Mouse (Mus musculus) limb, embryonic 12.5 days (tissue): ENCODE results near the gene Tmem120a. TPM values are rescaled to one million over a fixed set of nuclear protein-coding genes. Genes with fewer than 3 reads are reported as not detected.

Experiments used
- ATAC-seq: fragments of 200-750 bp; cut with Nextera tagmentation; 2 replicates; pipeline ENCODE4 v1.8.0; 2017; ENCODE audit warnings: low read depth, moderate TSS enrichment; ENCODE audit not compliant: insufficient number of reproducible peaks, insufficient read depth, low FRiP score, low TSS enrichment
- H3K27ac ChIP-seq: fragments of 300-500 bp; sonication (generic); 2 replicates; pipeline ENCODE4 v1.5.1; 2016; ENCODE audit warnings: mild to moderate bottlenecking, moderate library complexity
- H3K27me3 ChIP-seq: fragments of 300-500 bp; sonication (generic); 2 replicates; pipeline ENCODE4 v1.6.1; 2016; ENCODE audit warnings: mild to moderate bottlenecking, moderate library complexity
- H3K36me3 ChIP-seq: fragments of 300-500 bp; sonication (generic); 2 replicates; pipeline ENCODE4 v1.6.1; 2016; ENCODE audit warnings: mild to moderate bottlenecking, moderate library complexity
- H3K4me1 ChIP-seq: fragments of 300-500 bp; sonication (generic); replicated peaks from 2 replicates; pipeline ENCODE4 v1.6.1; 2016
- H3K4me2 ChIP-seq: fragments of 300-500 bp; sonication (generic); 2 replicates; pipeline ENCODE4 v1.6.1; 2016; ENCODE audit warnings: mild to moderate bottlenecking, moderate library complexity
- H3K4me3 ChIP-seq: fragments of 300-500 bp; sonication (generic); replicated peaks from 2 replicates; pipeline ENCODE4 v1.5.1; 2016; ENCODE audit warnings: mild to moderate bottlenecking
- H3K9ac ChIP-seq: fragments of 300-500 bp; sonication (generic); replicated peaks from 2 replicates; pipeline ENCODE4 v1.6.1; 2016; ENCODE audit warnings: mild to moderate bottlenecking, moderate library complexity
- H3K9me3 ChIP-seq: fragments of 300-500 bp; sonication (generic); 2 replicates; pipeline ENCODE4 v1.6.1; 2016; ENCODE audit warnings: mild to moderate bottlenecking, moderate library complexity
- WGBS: fragments of 180-500 bp; shearing (Covaris S2); methylation state at CpG from one replicate; pipeline ENCODE4 v1.1.7; 2016; 5-methylcytosine and 5-hydroxymethylcytosine counted together
- polyA plus RNA-seq: library from polyadenylated mRNA; unstranded; fragments of >200 nt; fragmentation: Nextera tagmentation; extraction: Ambion mirVana; gene quantifications from 2 replicates; pipeline ENCODE4 v1.2.1, GENCODE M21; 2016

Tmem120a gene
- polyA plus RNA-seq, 1 experiment from 2014 or later: 52.5 TPM

DNA sequence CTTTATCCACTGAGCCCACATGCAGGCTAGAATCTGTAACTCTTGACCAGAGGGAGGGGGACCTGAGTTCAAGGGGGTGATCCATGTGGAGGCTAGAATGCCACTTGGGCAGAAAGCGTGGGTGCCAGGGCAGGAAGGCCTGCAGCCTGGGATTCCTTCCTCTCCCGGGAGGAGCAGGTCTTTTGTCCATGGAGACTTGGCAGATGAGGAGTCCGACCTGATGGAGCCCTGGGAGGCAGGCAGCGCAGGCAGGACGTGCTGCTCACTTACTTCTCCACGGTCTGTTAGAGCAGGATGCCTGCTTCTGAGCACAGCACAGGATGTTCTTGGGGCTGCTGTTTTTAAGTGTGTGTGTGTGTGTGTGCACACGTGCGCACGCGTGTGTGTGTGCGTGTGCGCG, 37.2 kb downstream of the Tmem120a start:
- Histone ChIP-seq H3K9me3 (no peaks in the 10 kb centered on the region), H3K36me3 (peaks cover 57% of the 10 kb centered on the region)

DNA sequence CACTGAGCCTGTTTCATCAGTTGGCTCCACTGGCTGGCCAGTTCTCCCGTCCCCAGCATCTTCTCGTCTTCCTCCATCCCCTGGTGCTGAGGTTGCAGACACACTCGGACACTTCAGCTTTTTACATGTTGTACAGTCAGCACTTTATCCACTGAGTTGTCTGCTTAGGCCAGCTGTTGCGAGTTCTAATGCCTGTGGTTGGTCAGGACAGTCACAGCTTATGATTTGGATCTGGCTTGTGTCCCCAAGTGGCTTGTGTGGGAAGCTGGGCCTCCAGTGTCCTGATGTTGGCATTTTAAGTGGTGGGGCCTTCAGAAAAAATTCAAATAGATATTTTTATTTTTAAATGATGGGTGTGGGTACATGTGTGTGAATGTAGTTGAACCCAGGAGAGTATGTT, 38.9 kb downstream of the Tmem120a start:
- Histone ChIP-seq H3K4me2 (no peak overlapping the region), H3K27me3 (no peaks in the 10 kb centered on the region), H3K4me1 (no peaks in the 10 kb centered on the region), H3K36me3 (peaks cover 63% of the 10 kb centered on the region), H3K27ac (no peak overlapping the region), H3K9ac (no peak overlapping the region), H3K4me3 (no peak overlapping the region), H3K9me3 (no peaks in the 10 kb centered on the region)
- no peak for ATAC-seq
- WGBS: 94% methylated on average over 4 of the region's 4 CpGs

More for the DNA sequence above, 37.2 kb downstream of the Tmem120a start:
- Histone ChIP-seq H3K4me1 (no peaks in the 10 kb centered on the region), H3K27ac (no peak overlapping the region), H3K9ac (no peak overlapping the region), H3K4me3 (no peak overlapping the region), H3K4me2 (no peak overlapping the region), H3K27me3 (no peaks in the 10 kb centered on the region)
- 96% methylated on average over 13 of the region's 13 CpGs for WGBS
- ATAC-seq: no peak

DNA sequence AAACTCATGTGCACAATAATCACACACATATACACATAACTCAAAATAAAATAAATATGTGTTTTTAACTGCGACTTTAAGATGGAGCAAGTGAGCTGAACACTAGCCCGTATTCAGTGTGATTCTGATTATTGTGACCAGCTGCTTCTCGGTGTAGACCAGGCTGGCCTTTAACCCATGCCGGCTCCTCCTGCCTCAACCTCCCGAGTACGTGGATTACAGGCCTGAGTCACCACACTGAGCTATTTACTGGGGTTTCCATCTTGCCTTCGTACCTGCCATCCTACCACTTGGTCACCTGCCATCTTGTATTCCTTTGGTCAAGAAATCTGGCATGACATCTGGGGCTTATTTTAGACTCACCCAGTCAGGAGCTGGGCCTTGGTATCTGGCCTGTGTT, 40.8 kb downstream of the Tmem120a start:
- H3K27me3 ChIP-seq: no peaks in the 10 kb centered on the region
- H3K4me3 ChIP-seq: no peak overlapping the region
- no peaks in the 10 kb centered on the region for H3K4me1 ChIP-seq
- no peak overlapping the region for H3K4me2 ChIP-seq
- ATAC-seq: no peak
- 92% methylated on average over 7 of the region's 7 CpGs for WGBS
- H3K36me3 ChIP-seq: peaks cover 70% of the 10 kb centered on the region
- no peaks in the 10 kb centered on the region for H3K9me3 ChIP-seq
- no peak overlapping the region for H3K27ac ChIP-seq
- H3K9ac ChIP-seq: no peak overlapping the region

DNA sequence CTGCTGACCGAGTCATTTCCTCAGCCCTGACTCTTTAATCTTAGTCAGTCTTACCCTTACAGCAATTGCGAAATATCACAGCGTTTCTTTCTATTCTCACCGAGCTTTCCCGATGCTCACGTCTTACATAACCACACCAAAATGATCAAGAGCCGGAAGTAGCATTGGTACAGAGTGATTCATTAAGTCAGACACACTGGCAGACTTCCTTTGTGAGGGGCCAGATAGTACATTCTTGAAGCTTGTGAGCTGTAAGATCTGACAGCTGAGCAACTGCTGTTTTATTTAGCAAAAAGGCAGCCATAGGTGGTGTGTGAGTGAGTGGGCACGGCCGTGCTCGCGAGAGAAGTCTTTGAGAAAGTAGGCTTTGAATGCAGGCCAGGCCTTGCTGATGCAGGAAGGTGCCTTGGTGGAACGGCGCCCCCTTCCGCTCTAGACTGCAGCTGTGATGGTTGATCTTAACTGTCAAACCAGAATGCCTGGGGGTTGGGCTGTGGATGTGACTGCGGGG, 41.5 kb downstream of the Tmem120a start:
- Histone ChIP-seq H3K4me2 (no peak overlapping the region), H3K4me3 (no peak overlapping the region), H3K27me3 (no peaks in the 10 kb centered on the region), H3K9me3 (no peaks in the 10 kb centered on the region), H3K9ac (no peak overlapping the region), H3K27ac (no peak overlapping the region), H3K36me3 (peaks cover 66% of the 10 kb centered on the region), H3K4me1 (no peaks in the 10 kb centered on the region)
- WGBS: 85% methylated on average over 15 of the region's 15 CpGs
- no peak for ATAC-seq

DNA sequence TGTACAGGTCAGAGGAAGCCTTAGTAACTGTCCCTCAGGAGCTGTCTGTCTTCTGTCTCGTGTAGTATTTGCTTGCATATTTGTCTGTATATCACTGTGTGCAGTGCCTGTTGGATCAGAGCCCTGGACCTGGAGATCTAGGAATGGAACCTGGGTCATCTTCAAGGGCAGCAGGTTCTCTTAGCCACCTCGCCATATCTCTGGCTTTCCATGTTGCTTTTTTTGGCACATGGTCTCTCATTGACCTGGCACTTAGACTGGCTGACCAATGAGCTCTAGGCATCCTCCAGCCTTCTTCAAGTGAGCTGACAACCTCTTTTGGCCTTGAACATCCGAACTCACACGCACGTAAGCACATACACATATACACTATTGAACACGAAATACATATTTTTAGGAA, 42.1 kb downstream of the Tmem120a start:
- 93% methylated on average over 6 of the region's 6 CpGs for WGBS
- no peak for ATAC-seq
- no peak overlapping the region for H3K27ac ChIP-seq
- no peak overlapping the region for H3K4me3 ChIP-seq
- H3K4me2 ChIP-seq: no peak overlapping the region
- H3K4me1 ChIP-seq: no peaks in the 10 kb centered on the region
- no peaks in the 10 kb centered on the region for H3K27me3 ChIP-seq
- no peaks in the 10 kb centered on the region for H3K9me3 ChIP-seq
- H3K9ac ChIP-seq: no peak overlapping the region
- H3K36me3 ChIP-seq: peaks cover 61% of the 10 kb centered on the region

DNA sequence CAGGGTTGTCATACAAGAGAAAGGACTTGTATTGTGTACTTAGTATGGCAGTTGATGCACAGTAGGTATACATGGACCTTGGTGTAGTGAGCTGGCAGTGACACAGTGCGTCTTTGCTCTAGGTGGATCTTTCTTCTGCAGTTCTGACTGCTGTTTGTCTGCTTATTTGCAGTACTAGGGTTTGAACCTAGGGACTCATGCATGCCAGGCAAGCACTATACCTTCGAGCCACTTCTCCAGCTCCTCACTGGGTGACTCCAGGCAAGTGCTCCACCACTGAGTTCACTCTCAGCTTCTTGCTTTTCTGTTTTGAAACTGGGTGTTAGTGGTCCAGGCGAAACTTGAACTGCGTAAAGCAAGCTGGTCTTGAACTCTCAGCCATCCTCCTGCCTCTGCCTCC, 42.6 kb downstream of the Tmem120a start:
- WGBS: 95% methylated on average over 4 of the region's 4 CpGs
- Histone ChIP-seq H3K4me1 (no peaks in the 10 kb centered on the region), H3K27me3 (no peaks in the 10 kb centered on the region), H3K27ac (no peak overlapping the region), H3K4me3 (no peak overlapping the region), H3K4me2 (no peak overlapping the region), H3K36me3 (peaks cover 55% of the 10 kb centered on the region), H3K9ac (no peak overlapping the region), H3K9me3 (no peaks in the 10 kb centered on the region)
- ATAC-seq: no peak

DNA sequence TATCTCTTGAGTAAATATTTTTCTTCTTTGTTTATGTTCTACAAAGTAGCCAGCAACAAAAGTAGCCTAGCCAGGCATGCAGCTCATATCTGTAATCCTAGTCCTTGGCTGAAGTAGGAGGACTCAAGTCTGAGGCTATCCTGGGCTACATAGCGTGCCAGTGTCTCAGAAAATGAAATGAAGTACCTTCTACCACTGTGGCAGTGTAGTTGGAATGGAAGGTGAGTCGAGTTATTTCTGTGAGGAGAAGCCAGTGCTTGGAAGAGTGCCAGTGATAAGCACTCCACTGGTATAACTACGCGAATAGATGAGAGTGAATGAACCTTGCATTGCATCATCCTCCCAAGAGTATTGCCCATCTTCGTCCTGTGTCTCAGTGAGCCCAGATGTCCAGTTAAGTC, 46.5 kb downstream of the Tmem120a start:
- H3K27me3 ChIP-seq: no peaks in the 10 kb centered on the region
- H3K4me1 ChIP-seq: peaks cover 12% of the 10 kb centered on the region
- no peak overlapping the region for H3K4me3 ChIP-seq
- H3K36me3 ChIP-seq: peaks cover 39% of the 10 kb centered on the region
- no peak overlapping the region for H3K4me2 ChIP-seq
- WGBS: 91% methylated on average over 5 of the region's 5 CpGs
- no peaks in the 10 kb centered on the region for H3K9me3 ChIP-seq
- H3K9ac ChIP-seq: no peak overlapping the region
- ATAC-seq: no peak
- no peak overlapping the region for H3K27ac ChIP-seq

DNA sequence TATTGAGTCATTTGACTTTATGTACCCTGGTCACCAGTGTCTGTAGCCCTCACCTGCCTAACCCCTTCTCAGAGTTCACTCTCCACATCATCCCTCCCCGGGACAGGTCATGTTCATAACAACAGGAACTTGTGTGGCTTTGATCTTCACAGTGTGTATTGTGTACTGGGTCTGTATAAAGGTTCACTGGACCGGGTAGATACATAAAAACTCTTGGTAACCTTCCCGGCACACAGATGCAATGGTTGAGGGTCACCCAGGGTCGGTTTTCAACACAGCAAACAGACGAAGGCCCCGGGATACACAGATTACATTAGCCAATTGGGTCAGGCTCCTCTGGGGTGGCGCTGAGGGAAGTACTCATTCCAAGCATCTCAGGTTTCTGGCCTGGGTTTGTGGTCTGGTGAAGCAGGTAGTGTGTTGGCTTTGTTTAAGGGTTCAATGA, 48.9 kb downstream of the Tmem120a start:
- no peak for ATAC-seq

DNA sequence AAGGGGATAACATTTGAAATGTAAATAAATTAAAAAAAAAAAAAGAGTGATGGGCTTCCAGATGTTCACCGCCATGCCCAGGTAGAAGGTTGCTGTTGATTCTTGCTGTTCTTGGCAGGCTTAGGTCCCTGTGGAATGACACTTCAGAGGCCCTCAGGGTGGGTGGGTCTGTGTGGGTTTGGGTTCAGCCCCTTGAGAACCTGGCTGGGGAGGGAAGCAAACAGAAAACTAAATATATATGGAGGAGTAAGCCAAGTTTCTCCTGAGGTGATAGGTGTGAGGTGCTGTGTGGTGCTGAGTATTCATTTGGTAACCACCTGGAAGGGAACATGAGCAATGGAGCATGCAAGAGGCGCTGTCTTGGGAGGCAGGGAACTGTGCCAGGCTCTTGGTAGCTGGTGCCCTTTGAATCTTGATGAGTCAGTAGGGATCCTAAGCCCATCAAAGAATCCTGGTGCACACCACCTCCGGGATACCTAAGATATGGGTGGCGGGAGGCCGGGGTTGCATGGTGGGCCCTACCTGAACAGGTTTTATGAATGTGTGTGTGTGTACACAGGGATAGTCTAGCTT, 50.9 kb downstream of the Tmem120a start:
- H3K9me3 ChIP-seq: no peaks in the 10 kb centered on the region
- H3K27me3 ChIP-seq: no peaks in the 10 kb centered on the region
- WGBS: 98% methylated on average over 5 of the region's 5 CpGs
- no peak overlapping the region for H3K4me2 ChIP-seq
- peaks cover 23% of the 10 kb centered on the region for H3K4me1 ChIP-seq
- H3K9ac ChIP-seq: no peak overlapping the region
- H3K27ac ChIP-seq: no peak overlapping the region
- H3K36me3 ChIP-seq: peaks cover 4% of the 10 kb centered on the region; the same call in 1 of the 2 replicates
- no peak for ATAC-seq
- H3K4me3 ChIP-seq: no peak overlapping the region

More for the DNA sequence above, 48.9 kb downstream of the Tmem120a start:
- Histone ChIP-seq H3K27ac (0 out of 2 replicates have a peak overlapping the region, but pooled peaks have one; percentile 20), H3K4me1 (peaks cover 14% of the 10 kb centered on the region), H3K36me3 (peaks cover 21% of the 10 kb centered on the region), H3K27me3 (no peaks in the 10 kb centered on the region), H3K9me3 (no peaks in the 10 kb centered on the region), H3K4me2 (no peak overlapping the region), H3K9ac (no peak overlapping the region), H3K4me3 (no peak overlapping the region)
- WGBS: 47% methylated on average over 7 of the region's 7 CpGs

DNA sequence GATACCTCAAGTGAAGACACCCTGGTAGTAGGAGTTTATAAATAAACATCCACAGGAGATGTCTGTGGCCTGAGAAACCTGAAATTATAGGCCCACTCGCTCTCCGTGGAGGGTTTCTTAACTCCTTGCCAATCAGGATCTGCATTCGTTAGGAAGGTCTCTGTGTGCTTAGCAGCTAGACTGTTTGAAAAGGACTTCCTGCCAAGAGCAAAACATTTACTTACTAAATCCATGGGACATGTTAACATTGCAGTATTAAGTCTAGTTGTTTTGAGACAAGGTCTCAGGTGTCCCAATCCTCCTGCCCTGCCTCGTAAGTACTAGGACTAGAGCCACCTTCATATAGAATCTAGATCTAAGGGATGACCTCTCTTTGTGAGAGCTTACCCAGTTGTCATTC, 53.0 kb downstream of the Tmem120a start:
- WGBS: 91% methylated on average over 4 of the region's 4 CpGs
- Histone ChIP-seq H3K36me3 (peaks cover 3% of the 10 kb centered on the region; the same call in 1 of the 2 replicates), H3K27ac (no peak overlapping the region), H3K4me1 (peaks cover 23% of the 10 kb centered on the region), H3K4me3 (no peak overlapping the region), H3K9me3 (no peaks in the 10 kb centered on the region), H3K9ac (no peak overlapping the region), H3K4me2 (no peak overlapping the region), H3K27me3 (no peaks in the 10 kb centered on the region)
- ATAC-seq: no peak

DNA sequence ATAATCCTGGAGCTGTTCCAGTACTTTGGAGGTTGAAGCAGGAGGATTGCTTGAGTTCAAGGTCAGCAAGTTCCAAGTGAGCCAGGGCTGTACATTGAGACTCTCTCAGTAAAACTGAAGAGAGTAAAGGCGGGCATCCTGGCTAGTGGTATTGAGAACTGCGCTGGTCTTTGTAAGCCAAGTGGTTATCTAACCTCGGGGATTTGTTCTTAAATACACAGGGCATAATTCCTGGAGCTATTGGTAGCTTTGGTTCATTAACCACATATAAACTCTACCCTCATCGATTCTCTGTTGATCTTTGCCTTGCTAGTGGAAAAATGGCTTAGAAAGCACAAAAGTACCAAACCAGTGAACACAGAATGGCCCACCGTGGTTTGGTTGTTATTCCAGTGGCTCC, 53.8 kb downstream of the Tmem120a start:
- no peak for ATAC-seq
- Histone ChIP-seq H3K36me3 (peaks cover 3% of the 10 kb centered on the region; the same call in 1 of the 2 replicates), H3K4me3 (peak overlapping the region; percentile 73), H3K4me2 (peak overlapping the region; percentile 96), H3K4me1 (peaks cover 20% of the 10 kb centered on the region), H3K9ac (no peak overlapping the region), H3K27me3 (no peaks in the 10 kb centered on the region), H3K9me3 (no peaks in the 10 kb centered on the region), H3K27ac (no peak overlapping the region)
- 87% methylated on average over 5 of the region's 5 CpGs for WGBS
